Mouse (Mus musculus) olfactory bulb, adult 2 months (tissue): ENCODE data around the gene Ldlrap1. TPM values are rescaled to one million over a fixed set of nuclear protein-coding genes. Genes with fewer than 3 reads are reported as not detected.

Experiments used
- H3K27ac ChIP-seq: fragments of 200-500 bp; 2 replicates; pipeline ENCODE4 v1.5.1; 2012; ENCODE audit warnings: low read depth, low read length; ENCODE audit not compliant: insufficient read depth
- H3K4me1 ChIP-seq: fragments of 200-500 bp; 2 replicates; pipeline ENCODE4 v1.6.1; 2012; ENCODE audit warnings: low read length; ENCODE audit not compliant: control insufficient read depth, insufficient read depth
- H3K4me3 ChIP-seq: fragments of 200-500 bp; 2 replicates; pipeline ENCODE4 v1.5.1; 2012; ENCODE audit warnings: mild to moderate bottlenecking, low read depth, low read length, moderate library complexity; ENCODE audit not compliant: insufficient read depth
- CTCF ChIP-seq: fragments of 200-500 bp; IDR thresholded peaks from 2 replicates; pipeline ENCODE4 v1.5.1; 2012; ENCODE audit warnings: low read depth, mild to moderate bottlenecking, low read length, moderate library complexity; ENCODE audit not compliant: insufficient read depth
- POLR2A ChIP-seq: fragments of 200-500 bp; IDR thresholded peaks from 2 replicates; pipeline ENCODE4 v1.6.1; 2012; ENCODE audit warnings: mild to moderate bottlenecking, low read depth, low read length, moderate library complexity; ENCODE audit not compliant: insufficient read depth
- WGBS: fragments of 180-500 bp; shearing (Covaris S2); methylation state at CpG from one replicate; pipeline ENCODE4 v1.1.7; 2018; 5-methylcytosine and 5-hydroxymethylcytosine counted together
- polyA plus RNA-seq: library from polyadenylated mRNA; stranded (reverse); fragments of >200 nt; gene quantifications from 2 replicates; pipeline ENCODE4 v1.2.4, GENCODE M21; 2012; ENCODE audit warnings: low replicate concordance; ENCODE audit not compliant: missing spikeins, insufficient read depth, insufficient read length

Ldlrap1 gene
- polyA plus RNA-seq = not detected in 2 replicates

DNA sequence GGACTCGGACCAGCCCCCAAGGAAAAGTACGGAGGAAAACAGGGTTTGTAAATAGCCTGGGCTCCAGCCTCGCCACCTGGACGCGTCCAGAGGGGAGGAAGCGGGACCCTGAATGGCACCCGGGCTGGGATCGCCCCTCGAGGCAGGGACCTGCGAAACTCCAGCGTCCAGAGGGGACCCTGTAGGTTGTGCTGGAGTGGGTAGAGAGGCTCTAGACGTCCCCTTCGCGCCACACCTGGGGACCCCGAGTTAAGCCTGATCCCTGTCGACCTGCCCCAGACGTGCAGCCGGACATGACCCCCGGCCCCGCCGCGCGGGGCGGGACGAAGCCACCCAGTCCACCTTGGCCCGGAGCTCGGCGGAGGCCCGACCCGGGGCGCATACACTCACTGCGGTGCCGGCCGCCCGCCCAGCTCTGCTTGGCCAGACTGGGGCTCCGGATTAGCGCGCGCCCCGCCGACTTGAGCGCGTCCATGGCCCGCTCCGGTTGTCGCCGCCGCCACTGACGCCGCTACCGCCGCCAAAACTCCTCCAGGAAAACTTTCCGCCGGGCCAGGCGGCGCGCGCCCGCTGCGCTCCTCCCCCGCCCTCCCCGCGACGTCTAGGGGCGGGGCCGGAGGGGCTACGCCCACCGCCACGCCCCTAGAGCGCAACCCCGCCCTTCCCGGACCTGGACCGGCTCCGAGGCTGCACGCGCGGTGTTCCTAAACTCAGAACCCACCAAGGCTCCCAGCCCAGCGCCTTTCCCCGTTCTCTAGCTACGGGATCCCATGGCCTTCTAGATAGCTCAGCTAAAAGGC is at the start of gene Ldlrap1:
Gene Ldlrap1, minus strand, starts transcription at position 599 of the 800 bp plus-strand sequence.
- H3K27ac ChIP-seq = no peak within 1 kb of the TSS
- H3K4me1 ChIP-seq = peaks cover 14% of the 10 kb centered on the region
- peak within 1 kb of the TSS; percentile 52 for H3K4me3 ChIP-seq
- WGBS = under 1% methylated on average over 73 of the region's 80 CpGs
- no peak for TF ChIP-seq CTCF

DNA sequence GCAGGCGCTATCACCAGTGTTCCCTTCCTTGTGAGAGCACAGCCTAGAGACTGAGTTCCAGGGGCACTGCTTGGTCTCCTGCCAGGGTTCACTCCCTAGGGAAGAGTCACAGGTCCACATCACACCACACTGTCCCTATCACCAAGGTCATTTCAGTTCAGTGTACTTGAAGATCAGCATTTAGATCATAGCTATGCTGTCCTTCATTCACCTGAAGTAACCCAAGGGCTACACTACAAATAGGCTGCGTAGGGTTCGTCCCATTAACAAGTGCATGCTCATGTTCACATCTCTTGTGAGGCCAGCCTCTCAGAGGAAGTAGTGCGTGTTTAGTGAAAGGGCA is 46.4 kb upstream of the Ldlrap1 start:
- Histone ChIP-seq H3K4me3 (no peak overlapping the region), H3K4me1 (peaks cover 24% of the 10 kb centered on the region), H3K27ac (no peak overlapping the region)
- 79% methylated on average over 4 of the region's 4 CpGs for WGBS
- TF ChIP-seq POLR2A (no peak), CTCF (no peak)

DNA sequence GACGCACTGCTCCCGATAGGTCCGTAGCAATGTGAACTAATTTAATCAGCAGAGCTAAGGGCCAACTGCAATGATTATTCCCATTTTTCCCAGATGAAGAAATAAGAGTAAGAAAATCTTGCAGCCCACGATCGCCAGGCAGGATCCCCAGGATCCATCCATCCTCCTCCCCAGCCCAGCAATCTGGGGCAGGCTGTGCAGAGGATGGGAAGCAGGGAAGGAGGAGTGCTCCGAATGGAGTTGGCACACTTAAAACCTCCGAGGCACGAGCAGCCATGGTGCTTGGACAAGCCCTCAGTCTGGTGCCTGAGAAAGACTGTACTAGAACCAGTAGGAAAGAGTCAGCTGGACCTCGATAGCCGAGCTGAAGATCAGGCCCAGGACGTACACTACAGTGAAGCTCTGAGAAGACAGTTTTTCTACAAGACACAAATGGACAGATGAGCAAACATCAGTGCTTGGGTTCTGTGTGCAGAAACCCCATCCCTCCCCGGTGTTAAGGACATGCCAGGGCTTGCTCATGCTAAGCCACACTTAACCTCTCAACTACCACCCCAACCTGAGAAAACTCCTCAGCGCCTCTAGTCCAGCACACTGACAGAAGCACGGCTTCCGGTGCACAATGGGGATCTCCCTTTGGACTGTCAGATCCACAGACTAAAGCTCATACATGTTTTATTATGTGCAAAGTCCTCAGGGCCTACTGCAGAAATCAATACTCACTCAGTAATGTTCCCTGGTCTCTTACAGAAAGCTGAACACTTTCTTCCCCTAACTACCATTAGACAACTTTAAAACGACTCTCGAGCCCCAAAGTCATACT is 45.8 kb upstream of the Ldlrap1 start:
- H3K27ac ChIP-seq = peak overlapping the region; percentile 79
- WGBS = 46% methylated on average over 17 of the region's 17 CpGs
- TF ChIP-seq POLR2A (no peak), CTCF (no peak)
- H3K4me3 ChIP-seq = no peak overlapping the region
- H3K4me1 ChIP-seq = peaks cover 24% of the 10 kb centered on the region

DNA sequence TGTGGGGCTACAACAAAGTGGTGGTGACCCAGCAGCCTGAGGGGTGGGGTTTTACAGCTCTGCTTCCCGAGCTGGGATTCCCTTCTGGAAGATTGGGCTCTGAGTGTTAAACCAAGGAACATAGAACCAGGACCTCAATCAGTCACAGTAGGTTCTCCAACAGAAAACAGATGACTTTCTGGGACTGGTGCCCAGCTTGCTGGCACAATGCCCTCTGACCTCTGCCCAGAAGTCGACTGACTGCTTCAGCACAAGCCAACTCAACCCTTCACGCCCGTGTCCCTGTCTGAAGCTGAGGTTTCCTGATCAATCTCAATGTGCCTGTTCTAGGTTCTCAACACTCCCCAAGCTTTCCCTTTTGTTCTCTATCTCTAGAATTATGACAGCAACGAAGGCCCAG is 36.9 kb upstream of the Ldlrap1 start:
- H3K4me3 ChIP-seq = no peak overlapping the region
- H3K27ac ChIP-seq = peak overlapping the region; percentile 20
- TF ChIP-seq POLR2A (no peak), CTCF (no peak)
- H3K4me1 ChIP-seq = peaks cover 34% of the 10 kb centered on the region
- 34% methylated on average over 5 of the region's 5 CpGs for WGBS

DNA sequence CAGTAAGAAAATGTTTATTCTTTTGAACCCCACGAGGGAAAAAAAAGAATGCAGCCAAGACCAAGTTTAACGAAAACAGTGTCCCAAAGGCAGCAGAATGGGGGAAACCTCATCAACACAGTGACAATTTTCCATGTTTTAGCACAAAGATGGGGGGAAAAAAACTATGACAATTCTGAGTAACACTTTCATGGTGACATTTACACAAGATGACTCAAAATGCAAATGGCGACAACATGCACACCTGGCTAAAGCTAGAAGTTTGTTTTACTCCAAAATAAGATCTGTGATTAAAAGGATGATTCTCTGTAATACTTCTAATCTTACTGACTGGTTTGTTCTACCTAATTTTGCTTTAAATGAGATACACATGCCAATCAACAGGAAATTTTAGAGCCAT is 34.9 kb upstream of the Ldlrap1 start:
- Histone ChIP-seq H3K27ac (no peak overlapping the region), H3K4me1 (peaks cover 37% of the 10 kb centered on the region), H3K4me3 (no peak overlapping the region)
- 80% methylated on average over 3 of the region's 3 CpGs for WGBS
- TF ChIP-seq CTCF = no peak
- no peak for TF ChIP-seq POLR2A

DNA sequence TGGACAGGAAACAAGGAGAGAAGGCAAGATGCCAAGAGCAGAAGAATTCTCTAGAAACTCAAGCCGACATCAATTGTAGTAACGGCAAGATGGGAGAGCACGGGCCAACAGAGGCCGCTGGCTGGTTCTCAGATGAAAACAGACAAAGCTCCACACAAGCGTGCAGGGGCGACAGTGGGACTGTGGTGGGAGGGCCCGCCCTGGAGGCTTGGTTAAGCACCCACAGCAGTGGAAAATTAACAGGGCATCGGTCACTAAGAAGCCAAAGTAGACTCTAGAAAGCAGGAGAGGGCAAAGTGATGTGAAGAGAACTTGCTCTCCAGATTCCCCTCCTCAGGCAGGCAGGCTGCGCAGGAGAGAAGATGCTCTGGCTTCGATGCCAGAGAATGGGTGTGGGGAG is 34.3 kb upstream of the Ldlrap1 start:
- Histone ChIP-seq H3K27ac (no peak overlapping the region), H3K4me1 (peaks cover 37% of the 10 kb centered on the region), H3K4me3 (no peak overlapping the region)
- 58% methylated on average over 10 of the region's 10 CpGs for WGBS
- TF ChIP-seq POLR2A = no peak
- no peak for TF ChIP-seq CTCF

DNA sequence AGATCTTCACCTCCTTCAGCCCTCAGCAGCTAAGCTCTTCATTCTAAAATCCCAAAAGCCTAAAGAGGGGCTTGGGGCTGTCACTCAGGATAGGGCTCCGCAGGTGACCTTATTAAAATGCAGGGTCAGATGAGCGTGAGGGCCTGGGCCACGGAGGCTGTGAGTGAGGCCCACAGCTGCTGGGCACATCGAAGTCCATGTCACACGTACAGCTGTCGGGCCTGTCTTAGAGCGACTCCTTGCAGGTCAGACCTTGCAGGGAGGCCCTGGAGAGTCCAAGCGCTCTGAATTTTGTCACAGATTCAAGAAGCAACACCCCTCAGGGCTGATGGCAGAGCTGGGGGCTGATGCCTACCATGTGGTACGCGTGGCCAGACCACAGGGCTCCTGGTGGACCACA is 32.9 kb upstream of the Ldlrap1 start:
- Histone ChIP-seq H3K27ac (no peak overlapping the region), H3K4me3 (no peak overlapping the region), H3K4me1 (peaks cover 37% of the 10 kb centered on the region)
- no peak for TF ChIP-seq CTCF
- TF ChIP-seq POLR2A = 0 out of 2 replicates have a peak, but pooled peaks have one; percentile 14
- WGBS = 76% methylated on average over 10 of the region's 10 CpGs

DNA sequence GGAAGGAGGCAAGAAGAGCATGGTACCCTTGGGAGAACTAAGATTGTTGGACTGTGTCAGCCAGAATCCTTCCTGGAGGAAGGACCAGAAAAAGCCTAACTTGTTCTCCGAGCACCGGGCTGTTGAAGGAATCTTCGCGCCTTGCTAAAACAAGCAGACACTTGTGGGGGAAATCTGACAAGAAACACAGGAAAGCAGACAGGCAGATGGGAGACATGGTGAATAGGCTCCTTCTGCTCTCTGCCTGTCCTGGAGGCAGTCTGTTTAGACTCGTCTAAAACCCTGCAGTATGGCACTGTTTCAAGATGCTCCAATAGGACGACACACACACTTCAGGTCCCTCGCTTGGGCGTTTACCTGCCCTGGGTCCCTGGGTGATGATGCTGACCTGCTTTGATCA is 32.3 kb upstream of the Ldlrap1 start:
- WGBS = 69% methylated on average over 8 of the region's 8 CpGs
- Histone ChIP-seq H3K4me3 (no peak overlapping the region), H3K27ac (no peak overlapping the region), H3K4me1 (peaks cover 31% of the 10 kb centered on the region)
- TF ChIP-seq POLR2A (no peak), CTCF (no peak)

DNA sequence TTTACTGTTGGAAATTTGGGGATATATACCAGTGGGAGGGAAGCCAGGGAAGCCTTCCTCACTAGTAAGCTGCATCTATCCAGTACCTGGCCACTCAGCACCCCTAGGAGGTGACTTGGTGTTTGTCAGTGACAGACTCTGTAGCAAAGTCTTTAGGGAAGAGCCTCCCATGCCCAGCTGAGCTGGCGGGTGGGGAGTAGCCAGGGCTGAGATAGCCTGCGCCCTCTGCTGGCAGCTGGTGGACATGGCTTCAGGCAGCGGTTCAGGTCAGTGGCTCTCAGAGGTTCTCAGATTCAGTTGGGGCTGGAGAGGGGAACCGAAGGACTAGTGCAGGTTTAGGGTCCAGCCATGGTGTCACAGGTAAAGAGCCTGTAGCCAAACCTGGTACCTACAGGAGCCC is 31.4 kb upstream of the Ldlrap1 start:
- no peak overlapping the region for H3K27ac ChIP-seq
- H3K4me1 ChIP-seq = peaks cover 22% of the 10 kb centered on the region
- 7% methylated on average over 4 of the region's 4 CpGs for WGBS
- TF ChIP-seq CTCF (peak; percentile 95), POLR2A (no peak)
- H3K4me3 ChIP-seq = no peak overlapping the region
